Mouse (Mus musculus) lung, embryonic 15.5 days (tissue): ENCODE data around the gene Gm4969. TPM values are rescaled to one million over a fixed set of nuclear protein-coding genes. Genes with fewer than 3 reads are reported as not detected.
A peak's percentile ranks its signal among the peaks of the same experiment; 100 is the strongest.

Source experiments
- ATAC-seq: fragments of 200-750 bp; cut with Nextera tagmentation; 2 replicates; pipeline ENCODE4 v1.8.0; 2017; ENCODE audit warnings: moderate number of reproducible peaks, borderline replicate concordance; ENCODE audit not compliant: low FRiP score, low TSS enrichment; ENCODE audit errors: extremely low read depth
- H3K27ac ChIP-seq: fragments of 300-500 bp; sonication (generic); 2 replicates; pipeline ENCODE4 v1.5.1; 2015; ENCODE audit warnings: moderate library complexity, mild to moderate bottlenecking, inconsistent platforms
- H3K27me3 ChIP-seq: fragments of 300-500 bp; sonication (generic); 2 replicates; pipeline ENCODE4 v1.6.1; 2015; ENCODE audit warnings: inconsistent platforms
- H3K36me3 ChIP-seq: fragments of 300-500 bp; sonication (generic); 2 replicates; pipeline ENCODE4 v1.6.1; 2015; ENCODE audit warnings: inconsistent platforms
- H3K4me1 ChIP-seq: fragments of 300-500 bp; sonication (generic); 2 replicates; pipeline ENCODE4 v1.6.1; 2015; ENCODE audit warnings: inconsistent platforms
- H3K4me2 ChIP-seq: fragments of 300-500 bp; sonication (generic); 2 replicates; pipeline ENCODE4 v1.6.1; 2015; ENCODE audit warnings: inconsistent platforms, mild to moderate bottlenecking, moderate library complexity
- H3K4me3 ChIP-seq: fragments of 300-500 bp; sonication (generic); 2 replicates; pipeline ENCODE4 v1.5.1; 2015; ENCODE audit warnings: mild to moderate bottlenecking, inconsistent platforms
- H3K9ac ChIP-seq: fragments of 300-500 bp; sonication (generic); 2 replicates; pipeline ENCODE4 v1.6.1; 2015; ENCODE audit warnings: inconsistent platforms
- H3K9me3 ChIP-seq: fragments of 300-500 bp; sonication (generic); 2 replicates; pipeline ENCODE4 v1.6.1; 2016; ENCODE audit warnings: inconsistent platforms
- WGBS: fragments of 180-500 bp; shearing (Covaris S2); methylation state at CpG from one replicate; pipeline ENCODE4 v1.1.7; 2015; 5-methylcytosine and 5-hydroxymethylcytosine counted together
- polyA plus RNA-seq: library from polyadenylated mRNA; unstranded; fragments of >200 nt; fragmentation: Nextera tagmentation; extraction: Ambion mirVana; gene quantifications from 2 replicates; pipeline ENCODE4 v1.2.1, GENCODE M21; 2015

Gene Gm4969
- polyA plus RNA-seq, 1 experiment from 2014 or later, result 1.8 TPM

- H3K36me3 ChIP-seq, result peaks cover 10% of the 10 kb centered on the region
- ATAC-seq, result no peak
- H3K4me1 ChIP-seq, result peaks cover 25% of the 10 kb centered on the region
- no peak overlapping the region for H3K27ac ChIP-seq
- H3K9ac ChIP-seq, result no peak overlapping the region
- H3K4me3 ChIP-seq, result no peak overlapping the region
- no peaks in the 10 kb centered on the region for H3K9me3 ChIP-seq
- H3K4me2 ChIP-seq, result no peak overlapping the region
- WGBS, result 63% methylated on average over 1 of the region's 1 CpGs
- no peaks in the 10 kb centered on the region for H3K27me3 ChIP-seq
These were observed 17.9 kb downstream of the Gm4969 start for GRCm38 (mm10) chr7:19100290-19100689.

GRCm38 (mm10) chr7:19098811-19099210 is 19.4 kb downstream of the Gm4969 start:
- Histone ChIP-seq H3K27me3 (no peaks in the 10 kb centered on the region), H3K9ac (no peak overlapping the region), H3K36me3 (peaks cover 10% of the 10 kb centered on the region), H3K9me3 (no peaks in the 10 kb centered on the region), H3K4me2 (no peak overlapping the region), H3K4me3 (no peak overlapping the region), H3K4me1 (peaks cover 25% of the 10 kb centered on the region), H3K27ac (no peak overlapping the region)
- no peak for ATAC-seq
- 64% methylated on average over 7 of the region's 7 CpGs for WGBS

- Histone ChIP-seq H3K4me2 (no peak overlapping the region), H3K4me3 (no peak overlapping the region), H3K36me3 (peaks cover 10% of the 10 kb centered on the region), H3K4me1 (peaks cover 33% of the 10 kb centered on the region), H3K9me3 (no peaks in the 10 kb centered on the region), H3K27me3 (no peaks in the 10 kb centered on the region), H3K9ac (0 out of 2 replicates have a peak overlapping the region, but pooled peaks have one; percentile 7), H3K27ac (no peak overlapping the region; the same call in 1 of the 2 replicates)
- no peak for ATAC-seq
These were observed 20.3 kb downstream of the Gm4969 start for GRCm38 (mm10) chr7:19097863-19098262.

GRCm38 (mm10) chr7:19097217-19097616 is 21.0 kb downstream of the Gm4969 start:
- Histone ChIP-seq H3K9me3 (no peaks in the 10 kb centered on the region), H3K36me3 (peaks cover 10% of the 10 kb centered on the region; the same call in 1 of the 2 replicates), H3K4me3 (no peak overlapping the region), H3K27me3 (no peaks in the 10 kb centered on the region), H3K4me2 (peak overlapping the region; percentile 92; the same call in 1 of the 2 replicates), H3K9ac (0 out of 2 replicates have a peak overlapping the region, but pooled peaks have one; percentile 7), H3K27ac (no peak overlapping the region; the same call in 1 of the 2 replicates), H3K4me1 (peaks cover 40% of the 10 kb centered on the region)
- WGBS, result 56% methylated on average over 2 of the region's 2 CpGs
- no peak for ATAC-seq

GRCm38 (mm10) chr7:19096421-19096976 is 21.7 kb downstream of the Gm4969 start:
- H3K9ac ChIP-seq, result peak overlapping the region; percentile 91
- peak overlapping the region; percentile 92 for H3K4me2 ChIP-seq
- H3K9me3 ChIP-seq, result no peaks in the 10 kb centered on the region
- H3K27me3 ChIP-seq, result no peaks in the 10 kb centered on the region
- peak overlapping the region; percentile 86 for H3K4me3 ChIP-seq
- no peak for ATAC-seq
- 48% methylated on average over 4 of the region's 5 CpGs for WGBS
- H3K4me1 ChIP-seq, result peaks cover 46% of the 10 kb centered on the region
- H3K27ac ChIP-seq, result peak overlapping the region; percentile 99
- H3K36me3 ChIP-seq, result peaks cover 15% of the 10 kb centered on the region; the same call in 1 of the 2 replicates

- H3K4me1 ChIP-seq, result peaks cover 46% of the 10 kb centered on the region
- no peaks in the 10 kb centered on the region for H3K27me3 ChIP-seq
- ATAC-seq, result peak; percentile 1; the same call in 1 of the 2 replicates
- peak overlapping the region; percentile 86 for H3K4me3 ChIP-seq
- no peaks in the 10 kb centered on the region for H3K9me3 ChIP-seq
- peak overlapping the region; percentile 99 for H3K27ac ChIP-seq
- peaks cover 20% of the 10 kb centered on the region for H3K36me3 ChIP-seq
- H3K9ac ChIP-seq, result peak overlapping the region; percentile 91
- under 1% methylated on average over 19 of the region's 19 CpGs for WGBS
- H3K4me2 ChIP-seq, result peak overlapping the region; percentile 92
These were observed 22.4 kb downstream of the Gm4969 start for GRCm38 (mm10) chr7:19095751-19096110.

GRCm38 (mm10) chr7:19094826-19095750 is 23.1 kb downstream of the Gm4969 start:
- Histone ChIP-seq H3K9ac (peak overlapping the region; percentile 91), H3K27ac (peak overlapping the region; percentile 99), H3K4me1 (peaks cover 46% of the 10 kb centered on the region), H3K4me2 (peak overlapping the region; percentile 92), H3K4me3 (peak overlapping the region; percentile 86), H3K36me3 (peaks cover 25% of the 10 kb centered on the region), H3K9me3 (no peaks in the 10 kb centered on the region), H3K27me3 (no peaks in the 10 kb centered on the region)
- WGBS, result under 1% methylated on average over 87 of the region's 87 CpGs
- ATAC-seq, result no peak

- peak within 1 kb of the TSS; percentile 91 for H3K9ac ChIP-seq
- peak within 1 kb of the TSS; percentile 92 for H3K4me2 ChIP-seq
- 1% methylated on average over 23 of the region's 36 CpGs for WGBS
- ATAC-seq, result peak; percentile 21; the same call in 1 of the 2 replicates
- H3K4me3 ChIP-seq, result peak within 1 kb of the TSS; percentile 86
- H3K9me3 ChIP-seq, result no peaks in the 10 kb centered on the region
- no peaks in the 10 kb centered on the region for H3K27me3 ChIP-seq
- peaks cover 46% of the 10 kb centered on the region for H3K4me1 ChIP-seq
- peak within 1 kb of the TSS; percentile 99 for H3K27ac ChIP-seq
- H3K36me3 ChIP-seq, result peaks cover 25% of the 10 kb centered on the region
These were observed 23.7 kb downstream of the Gm4969 start, which contains the start of gene Six5 for GRCm38 (mm10) chr7:19094471-19094825. Gene Six5, plus strand, starts transcription at chr7:19094594.

- Histone ChIP-seq H3K9ac (peak overlapping the region; percentile 91), H3K27ac (peak overlapping the region; percentile 99), H3K9me3 (no peaks in the 10 kb centered on the region), H3K4me3 (peak overlapping the region; percentile 86), H3K4me1 (peaks cover 46% of the 10 kb centered on the region), H3K36me3 (peaks cover 28% of the 10 kb centered on the region), H3K27me3 (no peaks in the 10 kb centered on the region), H3K4me2 (peak overlapping the region; percentile 92)
- under 1% methylated on average over 45 of the region's 45 CpGs for WGBS
- peak; percentile 84 for ATAC-seq
These were observed 24.4 kb downstream of the Gm4969 start for GRCm38 (mm10) chr7:19093537-19094385.

- peak overlapping the region; percentile 86 for H3K4me3 ChIP-seq
- H3K36me3 ChIP-seq, result peaks cover 32% of the 10 kb centered on the region
- H3K4me2 ChIP-seq, result peak overlapping the region; percentile 92
- peak; percentile 35; the same call in 1 of the 2 replicates for ATAC-seq
- no peaks in the 10 kb centered on the region for H3K27me3 ChIP-seq
- peak overlapping the region; percentile 99 for H3K27ac ChIP-seq
- no peaks in the 10 kb centered on the region for H3K9me3 ChIP-seq
- peaks cover 44% of the 10 kb centered on the region for H3K4me1 ChIP-seq
- WGBS, result 2% methylated on average over 15 of the region's 15 CpGs
- H3K9ac ChIP-seq, result peak overlapping the region; percentile 39
These were observed 25.0 kb downstream of the Gm4969 start for GRCm38 (mm10) chr7:19093174-19093521.

GRCm38 (mm10) chr7:19092381-19093173 is 25.6 kb downstream of the Gm4969 start:
- peak overlapping the region; percentile 86 for H3K4me3 ChIP-seq
- H3K4me1 ChIP-seq, result peaks cover 40% of the 10 kb centered on the region
- peak overlapping the region; percentile 39 for H3K9ac ChIP-seq
- H3K9me3 ChIP-seq, result no peaks in the 10 kb centered on the region
- peak overlapping the region; percentile 99 for H3K27ac ChIP-seq
- peak overlapping the region; percentile 92 for H3K4me2 ChIP-seq
- H3K27me3 ChIP-seq, result no peaks in the 10 kb centered on the region
- WGBS, result 8% methylated on average over 38 of the region's 38 CpGs
- H3K36me3 ChIP-seq, result peaks cover 32% of the 10 kb centered on the region
- ATAC-seq, result peak; percentile 49
